Mouse (Mus musculus): ENCODE data around the gene Hs3st3b1. TPM values are rescaled to one million over a fixed set of nuclear protein-coding genes. Genes with fewer than 3 reads are reported as not detected.

The Hs3st3b1 gene
- polyA plus RNA-seq, 1 experiment = 6.7 TPM

- Histone ChIP-seq H3K4me3 (ENCODE audit: insufficient read depth, low read depth, low read length) (no peak overlapping the region), H3K4me1 (ENCODE audit: control insufficient read depth, insufficient read depth, low read length) (no peaks in the 10 kb centered on the region), H3K36me3 (ENCODE audit: control insufficient read depth, insufficient read depth, low read length) (no peaks in the 10 kb centered on the region), H3K27ac (ENCODE audit: insufficient read depth, low read depth, low read length) (no peak overlapping the region), H3K27me3 (replicated peaks; ENCODE audit: control insufficient read depth, insufficient read depth, low read length) (0 out of 2 replicates have a peak, but pooled peaks cover 3% of the 10 kb centered on the region)
- 33% methylated on average over 26 of the region's 26 CpGs for WGBS
- DNase-seq = peak; percentile 8
- TF ChIP-seq CTCF (conservative IDR thresholded peaks at IDR 0.05; ENCODE audit: insufficient read depth, insufficient read length, low read depth, low read length) (no peak), POLR2A (IDR thresholded peaks at IDR 0.05; ENCODE audit: low read depth, low read length) (no peak)
Observed at GRCm38 (mm10) chr11:63924286-63924930, 2.3 kb upstream of the Hs3st3b1 start.

GRCm38 (mm10) chr11:63923386-63923785 lies 1.3 kb upstream of the Hs3st3b1 start:
- peak; percentile 16 for DNase-seq
- 0 out of 2 replicates have a peak, but pooled peaks cover 3% of the 10 kb centered on the region for H3K27me3 ChIP-seq (replicated peaks; ENCODE audit: control insufficient read depth, insufficient read depth, low read length)
- H3K4me1 ChIP-seq (ENCODE audit: control insufficient read depth, insufficient read depth, low read length) = no peaks in the 10 kb centered on the region; the same call in 1 of the 2 replicates
- H3K27ac ChIP-seq (ENCODE audit: insufficient read depth, low read depth, low read length) = no peak overlapping the region
- WGBS = 11% methylated on average over 29 of the region's 29 CpGs
- TF ChIP-seq POLR2A (IDR thresholded peaks at IDR 0.05; ENCODE audit: low read depth, low read length) = no peak
- no peaks in the 10 kb centered on the region for H3K36me3 ChIP-seq (ENCODE audit: control insufficient read depth, insufficient read depth, low read length)
- peak overlapping the region; percentile 17 for H3K4me3 ChIP-seq (ENCODE audit: insufficient read depth, low read depth, low read length)

- H3K4me1 ChIP-seq (ENCODE audit: control insufficient read depth, insufficient read depth, low read length) = peaks cover 2% of the 10 kb centered on the region; the same call in 1 of the 2 replicates
- H3K36me3 ChIP-seq (ENCODE audit: control insufficient read depth, insufficient read depth, low read length) = no peaks in the 10 kb centered on the region
- peak overlapping the region; percentile 73 for H3K4me3 ChIP-seq (ENCODE audit: insufficient read depth, low read depth, low read length)
- peak overlapping the region; percentile 42; the same call in 1 of the 2 replicates for H3K27ac ChIP-seq (ENCODE audit: insufficient read depth, low read depth, low read length)
- H3K27me3 ChIP-seq (replicated peaks; ENCODE audit: control insufficient read depth, insufficient read depth, low read length) = 0 out of 2 replicates have a peak, but pooled peaks cover 3% of the 10 kb centered on the region
- peak; percentile 29 for DNase-seq
- no peak for TF ChIP-seq CTCF (conservative IDR thresholded peaks at IDR 0.05; ENCODE audit: insufficient read depth, insufficient read length, low read depth, low read length)
- WGBS = under 1% methylated on average over 80 of the region's 80 CpGs
Observed at GRCm38 (mm10) chr11:63921044-63921951, 792 bp downstream of the Hs3st3b1 start.

GRCm38 (mm10) chr11:63920531-63920930 lies 1.6 kb downstream of the Hs3st3b1 start:
- Histone ChIP-seq H3K4me1 (ENCODE audit: control insufficient read depth, insufficient read depth, low read length) (peaks cover 2% of the 10 kb centered on the region; the same call in 1 of the 2 replicates), H3K4me3 (ENCODE audit: insufficient read depth, low read depth, low read length) (peak overlapping the region; percentile 73), H3K36me3 (ENCODE audit: control insufficient read depth, insufficient read depth, low read length) (no peaks in the 10 kb centered on the region), H3K27me3 (replicated peaks; ENCODE audit: control insufficient read depth, insufficient read depth, low read length) (0 out of 2 replicates have a peak, but pooled peaks cover 3% of the 10 kb centered on the region), H3K27ac (ENCODE audit: insufficient read depth, low read depth, low read length) (no peak overlapping the region)
- peak; percentile 76 for DNase-seq
- TF ChIP-seq CTCF (conservative IDR thresholded peaks at IDR 0.05; ENCODE audit: insufficient read depth, insufficient read length, low read depth, low read length) = peak; percentile 63
- TF ChIP-seq POLR2A (IDR thresholded peaks at IDR 0.05; ENCODE audit: low read depth, low read length) = no peak
- WGBS = under 1% methylated on average over 33 of the region's 33 CpGs

GRCm38 (mm10) chr11:63919211-63920098 lies 2.6 kb downstream of the Hs3st3b1 start:
- no peak for DNase-seq
- no peaks in the 10 kb centered on the region for H3K36me3 ChIP-seq (ENCODE audit: control insufficient read depth, insufficient read depth, low read length)
- H3K27me3 ChIP-seq (replicated peaks; ENCODE audit: control insufficient read depth, insufficient read depth, low read length) = 0 out of 2 replicates have a peak, but pooled peaks cover 3% of the 10 kb centered on the region
- WGBS = 31% methylated on average over 52 of the region's 52 CpGs
- peak overlapping the region; percentile 21 for H3K27ac ChIP-seq (ENCODE audit: insufficient read depth, low read depth, low read length)
- H3K4me3 ChIP-seq (ENCODE audit: insufficient read depth, low read depth, low read length) = peak overlapping the region; percentile 73
- no peak for TF ChIP-seq CTCF (conservative IDR thresholded peaks at IDR 0.05; ENCODE audit: insufficient read depth, insufficient read length, low read depth, low read length)
- no peak for TF ChIP-seq POLR2A (IDR thresholded peaks at IDR 0.05; ENCODE audit: low read depth, low read length)
- peaks cover 2% of the 10 kb centered on the region; the same call in 1 of the 2 replicates for H3K4me1 ChIP-seq (ENCODE audit: control insufficient read depth, insufficient read depth, low read length)

- H3K27me3 ChIP-seq (replicated peaks; ENCODE audit: control insufficient read depth, insufficient read depth, low read length) = 0 out of 2 replicates have a peak, but pooled peaks cover 2% of the 10 kb centered on the region
- peak; percentile 83 for DNase-seq
- WGBS = 36% methylated on average over 17 of the region's 17 CpGs
- H3K27ac ChIP-seq (ENCODE audit: insufficient read depth, low read depth, low read length) = peak overlapping the region; percentile 72
- peaks cover 2% of the 10 kb centered on the region; the same call in 1 of the 2 replicates for H3K4me1 ChIP-seq (ENCODE audit: control insufficient read depth, insufficient read depth, low read length)
- H3K36me3 ChIP-seq (ENCODE audit: control insufficient read depth, insufficient read depth, low read length) = no peaks in the 10 kb centered on the region
- no peak for TF ChIP-seq CTCF (conservative IDR thresholded peaks at IDR 0.05; ENCODE audit: insufficient read depth, insufficient read length, low read depth, low read length)
- no peak for TF ChIP-seq POLR2A (IDR thresholded peaks at IDR 0.05; ENCODE audit: low read depth, low read length)
- H3K4me3 ChIP-seq (ENCODE audit: insufficient read depth, low read depth, low read length) = no peak overlapping the region
Observed at GRCm38 (mm10) chr11:63918321-63919105, 3.6 kb downstream of the Hs3st3b1 start.
